Mouse (Mus musculus) layer of hippocampus, postnatal 36 days (tissue): ENCODE measurements around the gene Trnau1ap. TPM values are rescaled to one million over a fixed set of nuclear protein-coding genes. Genes with fewer than 3 reads are reported as not detected.
"Not testable (repeated sequence)": the region's sequence is repeated elsewhere in the genome, so short reads cannot be mapped to it uniquely, and the experiment has no call there.

Experiments used
- DNase-seq, 2 experiments: peaks; one replicate each; pipeline ENCODE4 v3.0.0; 2022
- total RNA-seq, 2 experiments: library from RNA; stranded (reverse); gene quantifications; 2 replicates each; pipeline ENCODE4 v1.2.3; 2021

Trnau1ap gene
- total RNA-seq, 2 experiments from 2014 or later: 18.6 to 19.6 TPM

- no peak for DNase-seq
These were observed 12.1 kb upstream of the Trnau1ap start for GRCm38 (mm10) chr4:132341451-132341850.

GRCm38 (mm10) chr4:132338943-132339342, 9.6 kb upstream of the Trnau1ap start:
- DNase-seq: peak; percentile 23 to 32

GRCm38 (mm10) chr4:132332880-132333279, 3.5 kb upstream of the Trnau1ap start:
- no peak for DNase-seq

- no peak for DNase-seq
These were observed 2.6 kb upstream of the Trnau1ap start for GRCm38 (mm10) chr4:132331960-132332359.

GRCm38 (mm10) chr4:132329835-132330354, 557 bp upstream of the Trnau1ap start:
- no peak for DNase-seq

GRCm38 (mm10) chr4:132328391-132328982, 851 bp downstream of the Trnau1ap start:
- no peak for DNase-seq

GRCm38 (mm10) chr4:132326481-132326880, 2.9 kb downstream of the Trnau1ap start:
- DNase-seq: no peak

- no peak for DNase-seq
These were observed 13.6 kb downstream of the Trnau1ap start for GRCm38 (mm10) chr4:132315711-132316110.

- no peak for DNase-seq
These were observed 16.7 kb downstream of the Trnau1ap start for GRCm38 (mm10) chr4:132312627-132313026.

- no peak for DNase-seq
These were observed 17.5 kb downstream of the Trnau1ap start for GRCm38 (mm10) chr4:132311801-132312200.

GRCm38 (mm10) chr4:132311209-132311608, 18.1 kb downstream of the Trnau1ap start:
- no peak for DNase-seq

- DNase-seq: no peak
These were observed 19.4 kb downstream of the Trnau1ap start for GRCm38 (mm10) chr4:132309849-132310472.

- peak in 1 of 2 experiments; percentile 33 for DNase-seq
These were observed 20.0 kb downstream of the Trnau1ap start for GRCm38 (mm10) chr4:132309140-132309848.

- DNase-seq: peak; percentile 89 to 91
These were observed 20.8 kb downstream of the Trnau1ap start for GRCm38 (mm10) chr4:132308437-132309139.

GRCm38 (mm10) chr4:132306004-132306403, 23.3 kb downstream of the Trnau1ap start:
- no peak for DNase-seq

GRCm38 (mm10) chr4:132305276-132305675, 24.1 kb downstream of the Trnau1ap start:
- no peak for DNase-seq

- DNase-seq: not testable (repeated sequence)
These were observed 25.9 kb downstream of the Trnau1ap start for GRCm38 (mm10) chr4:132303484-132303883.

GRCm38 (mm10) chr4:132302939-132303479, 26.3 kb downstream of the Trnau1ap start, which contains the start of gene Rab42:
Rab42 (minus strand) TSS chr4:132303385.
- DNase-seq: peak; percentile 36 to 38

GRCm38 (mm10) chr4:132301965-132302938, 27.1 kb downstream of the Trnau1ap start:
- no peak for DNase-seq

GRCm38 (mm10) chr4:132301486-132301885, 27.9 kb downstream of the Trnau1ap start:
- DNase-seq: no peak

GRCm38 (mm10) chr4:132299849-132300248, 29.5 kb downstream of the Trnau1ap start:
- no peak for DNase-seq
